Mouse (Mus musculus): Measurements from ENCODE around the gene Olfr65.

DNA sequence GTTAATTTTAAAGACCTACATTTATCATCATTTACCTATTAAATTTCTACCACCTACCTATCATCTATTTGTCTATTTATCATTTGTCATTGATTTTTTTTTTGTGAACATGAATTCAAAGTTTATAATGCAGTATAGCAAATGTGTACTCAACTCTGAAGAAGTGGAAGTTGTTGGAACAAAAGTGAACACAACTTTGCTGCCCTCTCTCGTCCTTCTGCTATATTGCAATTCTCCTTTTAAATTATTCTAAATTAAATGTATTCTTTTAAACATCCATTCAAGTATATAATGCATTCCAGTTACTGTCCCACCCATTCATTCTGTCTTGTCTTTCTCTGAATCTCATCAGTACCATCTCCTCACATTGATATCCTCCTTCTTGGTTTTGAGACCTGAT, 30.2 kb upstream of the Olfr65 start:
- no peak for TF ChIP-seq POLR2A (IDR thresholded peaks at IDR 0.05; ENCODE audit: control insufficient read depth, low read depth, low read length)
- TF ChIP-seq CTCF (IDR thresholded peaks at IDR 0.05; ENCODE audit: control insufficient read depth, insufficient read depth, insufficient replicate concordance, low read depth, low read length) = no peak
